Mouse (Mus musculus): Measurements from ENCODE around the gene Mmrn2. TPM values are rescaled to one million over a fixed set of nuclear protein-coding genes. Genes with fewer than 3 reads are reported as not detected.

The Mmrn2 gene
- polyA plus RNA-seq, 1 experiment from 2014 or later: 5.7 TPM

DNA sequence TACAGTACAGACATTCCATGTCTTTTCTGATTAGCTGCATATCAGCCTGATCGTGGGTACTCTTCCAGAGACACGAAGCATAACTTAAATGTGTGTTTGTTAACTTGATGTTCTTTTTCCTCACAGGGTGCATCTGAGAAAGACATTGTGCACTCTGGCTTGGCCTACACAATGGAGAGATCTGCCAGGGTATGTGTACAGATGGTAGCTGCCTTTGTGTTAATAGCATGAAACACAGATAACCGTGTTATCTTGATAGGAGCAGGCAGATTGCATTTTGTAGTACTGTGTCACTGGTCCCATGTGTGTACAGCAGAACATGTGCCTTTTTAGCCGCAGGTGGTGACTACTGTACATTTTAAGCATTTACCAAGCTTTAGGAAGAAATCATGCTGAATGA, 33.3 kb upstream of the Mmrn2 start:
- no peak for TF ChIP-seq CTCF (IDR thresholded peaks at IDR 0.05; ENCODE audit: low read depth)
- Histone ChIP-seq H3K4me1 (replicated peaks; ENCODE audit: control insufficient read depth, insufficient read depth, low read length) (no peaks in the 10 kb centered on the region), H3K4me2 (replicated peaks; ENCODE audit: low read depth) (no peak overlapping the region), H3K9ac (ENCODE audit: low read depth, low read length) (no peak overlapping the region), H3K4me3 (ENCODE audit: low read depth, low read length) (no peak overlapping the region), H3K27me3 (replicated peaks; ENCODE audit: control insufficient read depth, insufficient read depth, low read length) (no peaks in the 10 kb centered on the region), H3K27ac (ENCODE audit: low read depth, low read length) (no peak overlapping the region), H3K36me3 (ENCODE audit: control insufficient read depth, insufficient read depth) (peaks cover 63% of the 10 kb centered on the region), H3K9me3 (ENCODE audit: control insufficient read depth) (no peaks in the 10 kb centered on the region)
- ATAC-seq: no peak
- 86% methylated on average over 4 of the region's 4 CpGs for WGBS

DNA sequence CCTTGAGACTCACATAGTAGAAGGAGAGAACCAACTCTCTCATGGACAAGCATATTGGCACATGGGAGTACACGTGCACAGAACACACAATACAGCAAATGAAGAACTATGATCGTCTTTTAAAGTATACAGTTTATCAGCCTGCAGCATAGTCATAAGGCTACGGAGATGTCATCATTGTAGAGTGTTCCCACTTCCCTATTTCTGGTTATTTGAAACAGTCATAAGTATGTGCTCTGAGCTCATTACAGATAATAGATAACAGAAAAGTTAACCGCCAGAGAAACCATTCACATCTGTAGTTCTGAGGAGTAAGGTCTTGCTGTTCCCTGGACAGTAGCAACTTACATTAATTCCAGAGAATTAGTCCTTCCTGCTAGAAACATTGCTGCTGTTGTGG, 32.2 kb upstream of the Mmrn2 start:
- ATAC-seq: no peak
- no peak for TF ChIP-seq CTCF (IDR thresholded peaks at IDR 0.05; ENCODE audit: low read depth)
- H3K4me1 ChIP-seq (replicated peaks; ENCODE audit: control insufficient read depth, insufficient read depth, low read length): no peaks in the 10 kb centered on the region
- no peak overlapping the region for H3K4me2 ChIP-seq (replicated peaks; ENCODE audit: low read depth)
- no peak overlapping the region for H3K4me3 ChIP-seq (ENCODE audit: low read depth, low read length)
- WGBS: 75% methylated on average over 4 of the region's 4 CpGs
- no peaks in the 10 kb centered on the region for H3K9me3 ChIP-seq (ENCODE audit: control insufficient read depth)
- H3K27ac ChIP-seq (ENCODE audit: low read depth, low read length): no peak overlapping the region
- H3K27me3 ChIP-seq (replicated peaks; ENCODE audit: control insufficient read depth, insufficient read depth, low read length): no peaks in the 10 kb centered on the region
- H3K36me3 ChIP-seq (ENCODE audit: control insufficient read depth, insufficient read depth): peaks cover 52% of the 10 kb centered on the region
- no peak overlapping the region for H3K9ac ChIP-seq (ENCODE audit: low read depth, low read length)

DNA sequence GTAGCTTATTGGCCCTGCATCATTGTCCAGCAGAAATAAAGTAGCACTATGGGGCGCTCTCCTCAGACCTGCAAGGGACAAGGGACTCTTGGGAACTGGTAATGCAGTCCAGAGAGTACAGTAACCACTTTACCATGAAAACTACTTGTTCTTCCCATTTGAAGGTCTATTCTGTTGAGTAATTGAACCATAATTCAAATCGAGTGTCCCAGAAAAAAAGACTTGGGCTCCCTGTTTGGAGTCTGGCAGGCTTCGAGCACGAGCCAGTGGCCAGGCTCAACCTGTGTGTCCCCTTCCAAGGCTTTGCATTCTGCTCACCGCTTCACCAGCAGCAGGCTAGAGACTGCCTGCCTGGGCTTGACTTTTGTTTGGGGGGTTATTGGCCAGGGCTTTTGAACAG, 30.9 kb upstream of the Mmrn2 start:
- ATAC-seq: no peak
- Histone ChIP-seq H3K4me1 (replicated peaks; ENCODE audit: control insufficient read depth, insufficient read depth, low read length) (no peaks in the 10 kb centered on the region), H3K4me2 (replicated peaks; ENCODE audit: low read depth) (no peak overlapping the region), H3K27me3 (replicated peaks; ENCODE audit: control insufficient read depth, insufficient read depth, low read length) (no peaks in the 10 kb centered on the region), H3K36me3 (ENCODE audit: control insufficient read depth, insufficient read depth) (peaks cover 41% of the 10 kb centered on the region), H3K9me3 (ENCODE audit: control insufficient read depth) (no peaks in the 10 kb centered on the region), H3K4me3 (ENCODE audit: low read depth, low read length) (no peak overlapping the region), H3K27ac (ENCODE audit: low read depth, low read length) (no peak overlapping the region), H3K9ac (ENCODE audit: low read depth, low read length) (no peak overlapping the region)
- 87% methylated on average over 5 of the region's 5 CpGs for WGBS
- TF ChIP-seq CTCF (IDR thresholded peaks at IDR 0.05; ENCODE audit: low read depth): no peak

DNA sequence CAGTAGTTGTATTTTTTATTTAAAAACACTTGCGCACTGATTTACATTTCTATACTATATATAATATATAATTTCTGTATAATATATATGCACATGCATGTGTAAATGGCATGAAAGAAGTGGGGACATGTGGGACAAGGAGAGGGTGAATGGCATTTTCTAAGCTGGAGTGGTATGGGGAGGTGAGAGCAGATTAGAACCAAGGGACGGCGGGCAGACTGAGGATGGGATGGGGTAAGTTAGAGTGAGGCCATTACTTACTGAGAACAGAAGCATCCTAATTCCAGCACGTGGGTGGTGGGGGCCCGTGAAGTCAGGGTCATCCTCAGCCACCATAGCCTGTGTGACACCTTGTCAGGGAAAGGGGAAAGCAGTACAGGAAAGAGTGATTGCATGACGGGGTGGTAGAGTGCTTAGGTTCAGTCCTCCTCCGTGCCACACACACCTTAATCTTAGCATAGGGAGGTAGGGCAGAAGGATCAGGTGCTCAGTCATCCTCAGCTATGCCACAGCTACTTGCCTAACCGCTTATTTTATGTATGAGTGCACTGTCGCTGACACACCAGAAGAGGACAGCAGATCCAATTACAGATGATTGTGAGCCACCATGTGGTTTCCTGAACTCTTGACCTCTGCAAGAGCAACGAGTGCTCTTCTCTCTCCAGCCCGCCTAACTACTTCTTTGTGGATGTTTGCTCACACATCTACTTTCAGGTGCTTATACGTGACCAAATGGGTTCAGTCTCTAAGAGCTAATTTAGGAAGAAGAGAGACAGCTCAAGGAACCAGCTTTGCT, 29.3 kb upstream of the Mmrn2 start:
- H3K4me1 ChIP-seq (replicated peaks; ENCODE audit: control insufficient read depth, insufficient read depth, low read length): no peaks in the 10 kb centered on the region
- H3K4me3 ChIP-seq (ENCODE audit: low read depth, low read length): no peak overlapping the region
- peaks cover 29% of the 10 kb centered on the region for H3K36me3 ChIP-seq (ENCODE audit: control insufficient read depth, insufficient read depth)
- H3K9ac ChIP-seq (ENCODE audit: low read depth, low read length): no peak overlapping the region
- no peak overlapping the region for H3K4me2 ChIP-seq (replicated peaks; ENCODE audit: low read depth)
- WGBS: 59% methylated on average over 12 of the region's 12 CpGs
- TF ChIP-seq CTCF (IDR thresholded peaks at IDR 0.05; ENCODE audit: low read depth): peak; percentile 49
- no peaks in the 10 kb centered on the region for H3K9me3 ChIP-seq (ENCODE audit: control insufficient read depth)
- no peak for ATAC-seq
- no peaks in the 10 kb centered on the region for H3K27me3 ChIP-seq (replicated peaks; ENCODE audit: control insufficient read depth, insufficient read depth, low read length)
- no peak overlapping the region for H3K27ac ChIP-seq (ENCODE audit: low read depth, low read length)

DNA sequence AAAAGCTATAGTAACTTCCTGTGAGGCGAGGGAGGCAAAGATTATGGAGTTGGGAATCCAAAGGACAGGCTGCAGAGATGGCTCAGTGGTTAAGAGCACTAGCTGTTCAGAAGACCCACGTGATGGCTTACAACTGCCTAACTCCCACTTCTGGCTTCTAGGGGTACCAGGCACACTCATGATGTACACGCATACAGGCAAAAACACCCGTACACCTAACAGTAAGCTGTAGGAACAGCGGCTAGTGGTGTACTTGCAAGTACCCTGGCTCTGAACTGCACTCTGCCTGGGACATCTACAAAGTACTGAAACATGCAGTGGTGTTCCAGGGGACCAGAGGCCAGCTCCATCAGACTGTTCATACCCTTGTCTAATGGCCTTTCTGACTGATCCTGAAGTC, 28.2 kb upstream of the Mmrn2 start:
- Histone ChIP-seq H3K4me2 (replicated peaks; ENCODE audit: low read depth) (no peak overlapping the region), H3K27me3 (replicated peaks; ENCODE audit: control insufficient read depth, insufficient read depth, low read length) (no peaks in the 10 kb centered on the region), H3K9me3 (ENCODE audit: control insufficient read depth) (no peaks in the 10 kb centered on the region), H3K9ac (ENCODE audit: low read depth, low read length) (no peak overlapping the region), H3K4me3 (ENCODE audit: low read depth, low read length) (no peak overlapping the region), H3K36me3 (ENCODE audit: control insufficient read depth, insufficient read depth) (peaks cover 20% of the 10 kb centered on the region), H3K4me1 (replicated peaks; ENCODE audit: control insufficient read depth, insufficient read depth, low read length) (no peaks in the 10 kb centered on the region), H3K27ac (ENCODE audit: low read depth, low read length) (no peak overlapping the region)
- 91% methylated on average over 5 of the region's 5 CpGs for WGBS
- TF ChIP-seq CTCF (IDR thresholded peaks at IDR 0.05; ENCODE audit: low read depth): no peak
- no peak for ATAC-seq

DNA sequence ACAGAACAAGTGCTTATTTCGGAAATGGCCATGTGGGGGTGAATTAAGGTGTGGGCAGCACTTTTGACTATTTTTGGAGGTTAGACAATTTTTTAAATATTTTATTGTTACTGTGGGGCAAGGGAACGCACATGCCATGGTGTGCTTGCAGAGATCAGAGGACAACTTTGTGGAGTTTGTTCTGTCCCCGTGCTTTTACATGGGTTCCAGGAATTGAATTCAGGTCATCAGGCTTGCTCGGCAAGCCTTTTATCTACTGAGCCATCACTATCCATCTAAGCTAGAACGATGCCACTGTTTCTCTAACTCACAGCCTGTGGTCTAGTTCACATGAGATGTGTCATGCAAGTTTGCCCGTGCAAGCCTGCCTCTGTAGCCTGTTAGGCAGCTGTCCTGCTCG, 27.0 kb upstream of the Mmrn2 start:
- ATAC-seq: no peak
- H3K36me3 ChIP-seq (ENCODE audit: control insufficient read depth, insufficient read depth): peaks cover 9% of the 10 kb centered on the region
- H3K4me1 ChIP-seq (replicated peaks; ENCODE audit: control insufficient read depth, insufficient read depth, low read length): no peaks in the 10 kb centered on the region
- TF ChIP-seq CTCF (IDR thresholded peaks at IDR 0.05; ENCODE audit: low read depth): no peak
- no peak overlapping the region for H3K4me2 ChIP-seq (replicated peaks; ENCODE audit: low read depth)
- H3K27ac ChIP-seq (ENCODE audit: low read depth, low read length): no peak overlapping the region
- H3K9ac ChIP-seq (ENCODE audit: low read depth, low read length): no peak overlapping the region
- WGBS: 76% methylated on average over 7 of the region's 7 CpGs
- no peaks in the 10 kb centered on the region for H3K9me3 ChIP-seq (ENCODE audit: control insufficient read depth)
- H3K4me3 ChIP-seq (ENCODE audit: low read depth, low read length): no peak overlapping the region
- no peaks in the 10 kb centered on the region for H3K27me3 ChIP-seq (replicated peaks; ENCODE audit: control insufficient read depth, insufficient read depth, low read length)
